Mouse (Mus musculus) spleen, postnatal 36 days (tissue): ENCODE measurements at regions not wholly inside any gene's neighbourhood (a gene's known extent, or its start where the extent isn't known, plus 50 kb on each side); places are given as distances from the start of the nearest gene placed in this dataset.
A peak's percentile ranks its signal among the peaks of the same experiment; 100 is the strongest.
"Not testable (repeated sequence)": the region's sequence is repeated elsewhere in the genome, so short reads cannot be mapped to it uniquely, and the experiment has no call there.

Experiments
- DNase-seq, 2 experiments: peaks; one replicate each; pipeline ENCODE4 v3.0.0; 2022; ENCODE audit warnings: low spot score in 2 of 2, mixed read lengths in 1 of 2

GRCm38 (mm10) chr5:75405496-75405895 is 169.2 kb upstream of the Kit start:
- DNase-seq: no peak

- no peak for DNase-seq
These were observed 167.0 kb upstream of the Kit start for GRCm38 (mm10) chr5:75407686-75408085.

- no peak for DNase-seq
These were observed 164.2 kb upstream of the Kit start for GRCm38 (mm10) chr5:75410240-75411186.

DNA sequence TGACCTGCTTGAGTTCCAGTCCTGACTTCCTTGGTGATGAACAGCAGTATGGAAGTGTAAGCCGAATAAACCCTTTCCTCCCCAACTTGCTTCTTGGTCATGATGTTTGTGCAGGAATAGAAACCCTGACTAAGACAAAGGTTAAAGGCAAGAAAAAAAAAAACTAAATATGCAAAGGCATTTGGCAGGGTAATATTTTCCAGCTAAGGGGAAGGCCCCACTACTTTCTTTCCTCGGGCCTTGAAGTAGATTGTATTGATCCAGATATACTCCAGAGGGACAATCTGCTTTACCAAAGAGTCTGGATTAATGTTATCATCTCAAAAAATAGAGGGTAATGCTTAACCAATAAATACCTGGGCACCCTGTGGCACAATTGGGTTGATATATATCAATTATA is 155.4 kb upstream of the Kit start:
- not testable (repeated sequence) for DNase-seq

DNA sequence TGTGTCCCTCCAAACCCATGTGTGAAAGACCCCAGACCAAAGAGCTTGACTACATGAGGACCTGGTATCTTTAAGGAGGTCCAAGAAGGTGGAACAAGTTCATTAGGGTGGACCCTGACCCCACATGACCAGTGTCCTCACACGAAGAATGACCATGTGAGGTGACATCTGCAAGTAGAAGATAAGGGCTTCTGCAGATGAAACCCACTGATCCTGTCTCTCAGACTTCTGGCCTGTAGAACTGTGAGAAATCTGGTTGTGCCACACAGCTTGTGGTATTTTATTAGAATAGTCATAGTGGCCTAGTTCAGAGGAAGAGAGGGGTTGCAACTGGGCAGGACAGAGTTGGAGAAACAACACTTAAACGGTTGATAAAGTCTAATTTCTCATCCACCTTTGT is 141.8 kb upstream of the Kit start:
- no peak for DNase-seq

DNA sequence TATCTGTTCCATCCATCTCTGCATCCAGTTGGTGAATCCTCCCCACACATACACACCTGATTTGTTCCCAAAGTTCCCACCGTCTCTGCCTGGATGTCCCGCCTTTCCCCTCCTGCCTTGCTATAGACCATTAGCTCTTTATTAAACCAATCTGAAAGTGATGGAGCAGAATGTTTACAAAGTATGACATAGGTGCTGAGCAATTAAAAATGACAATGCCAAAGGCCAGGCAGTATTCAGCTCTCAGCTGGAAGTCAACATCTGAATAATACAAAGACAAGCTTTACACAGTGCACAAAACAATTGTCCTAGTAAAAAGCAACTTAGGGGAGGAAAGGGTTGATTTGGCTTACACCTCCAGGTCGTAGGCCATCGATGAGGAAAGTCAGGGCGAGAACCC is 136.8 kb upstream of the Kit start:
- no peak for DNase-seq

DNA sequence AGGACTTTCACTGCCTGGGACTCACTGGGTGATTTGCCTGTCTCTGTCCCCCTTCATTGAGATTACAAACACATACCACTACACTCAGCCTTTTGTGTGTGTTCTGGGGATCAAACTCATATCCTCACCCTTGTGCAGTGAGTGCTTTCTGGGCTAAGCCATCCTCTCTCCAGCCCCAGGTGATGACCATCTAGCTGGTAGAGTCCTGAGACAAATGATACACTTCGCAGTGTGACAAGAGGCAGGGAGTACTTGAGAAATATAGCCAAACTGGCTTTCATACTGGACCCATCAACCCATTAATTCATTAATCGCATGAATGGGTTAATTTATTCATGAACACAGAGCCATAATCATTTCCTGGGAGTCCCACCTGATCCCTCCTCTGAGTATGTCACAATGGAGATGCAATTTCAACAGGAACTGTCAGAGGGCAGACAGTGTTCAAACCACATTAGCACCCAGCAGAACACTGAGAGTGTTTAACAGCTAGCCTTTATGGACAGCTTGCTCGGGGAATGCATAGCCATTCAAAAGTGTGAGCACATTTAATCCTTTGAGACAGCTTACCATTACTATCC is 130.6 kb upstream of the Kit start:
- DNase-seq: no peak

GRCm38 (mm10) chr5:75446386-75446785 is 128.3 kb upstream of the Kit start:
- no peak for DNase-seq

DNA sequence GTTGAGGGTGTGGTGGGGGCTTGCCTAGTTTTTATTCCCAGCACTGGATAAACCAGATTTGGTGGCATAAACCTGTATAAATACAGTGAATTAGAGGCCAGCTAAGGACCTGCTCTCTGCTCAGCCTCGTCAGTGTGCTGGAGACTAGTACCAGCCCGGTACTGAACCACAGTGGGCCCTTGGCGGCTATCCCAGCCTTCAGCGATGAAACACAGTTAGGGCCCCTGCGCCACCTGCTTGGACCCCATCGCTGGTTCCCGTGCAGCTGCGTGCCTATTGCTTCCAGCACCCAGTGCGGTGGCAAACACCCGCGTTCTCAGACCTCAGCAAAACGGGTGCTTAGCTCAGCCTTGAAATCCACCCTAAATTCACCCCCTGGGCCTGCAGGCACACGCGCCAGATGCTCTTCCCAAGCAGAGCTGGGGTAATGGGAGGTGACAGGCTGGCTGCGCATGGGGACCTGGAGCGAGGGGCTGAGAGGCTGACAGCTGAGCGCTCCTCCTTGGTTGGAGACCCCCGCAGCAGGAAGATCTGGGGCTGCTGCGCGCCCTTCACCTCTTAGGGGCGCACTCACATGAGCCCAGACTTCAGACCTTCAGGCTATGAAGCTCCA is 124.7 kb upstream of the Kit start:
- no peak for DNase-seq

- no peak for DNase-seq
These were observed 124.2 kb upstream of the Kit start for GRCm38 (mm10) chr5:75450564-75450963.

DNA sequence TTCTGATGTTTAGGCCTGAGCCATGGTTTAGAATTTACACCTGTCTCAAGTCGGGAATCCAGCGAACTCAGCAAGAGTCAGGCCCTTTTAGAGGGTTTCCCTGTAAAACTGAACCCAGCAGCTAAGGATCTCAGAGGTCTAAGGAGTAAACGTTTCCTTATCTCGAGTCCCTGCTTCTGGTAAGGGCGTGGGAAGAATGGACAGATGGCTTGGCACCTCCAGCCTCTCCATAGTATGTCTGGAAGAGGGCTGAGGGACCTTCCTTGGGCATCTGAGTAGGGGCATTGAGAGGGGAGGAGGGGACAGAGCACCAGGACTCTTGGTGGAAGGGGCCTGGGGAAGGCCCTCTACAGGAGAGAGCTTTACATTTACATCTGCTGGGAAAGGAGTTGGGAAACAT is 123.6 kb upstream of the Kit start:
- no peak for DNase-seq

DNA sequence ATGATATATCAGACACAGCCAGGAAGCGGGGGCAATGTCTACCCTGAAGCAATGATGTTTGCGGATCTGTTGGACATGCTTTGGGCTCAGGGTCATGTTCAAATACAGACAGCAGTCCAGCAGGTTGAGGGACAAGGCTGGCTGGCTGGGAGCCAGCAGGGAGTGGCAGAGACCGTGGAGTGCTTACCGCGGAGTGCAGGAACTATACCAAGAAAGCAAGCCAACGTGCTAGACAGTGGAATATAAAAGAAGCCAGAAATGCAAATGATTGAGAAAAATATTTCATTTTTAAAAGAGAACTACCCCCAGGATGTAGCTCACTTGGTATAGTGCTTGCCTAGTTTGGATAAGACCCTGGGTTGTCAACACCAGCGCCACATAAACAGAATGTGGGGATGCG is 123.0 kb upstream of the Kit start:
- peak in 1 of 2 experiments; percentile 7 for DNase-seq

DNA sequence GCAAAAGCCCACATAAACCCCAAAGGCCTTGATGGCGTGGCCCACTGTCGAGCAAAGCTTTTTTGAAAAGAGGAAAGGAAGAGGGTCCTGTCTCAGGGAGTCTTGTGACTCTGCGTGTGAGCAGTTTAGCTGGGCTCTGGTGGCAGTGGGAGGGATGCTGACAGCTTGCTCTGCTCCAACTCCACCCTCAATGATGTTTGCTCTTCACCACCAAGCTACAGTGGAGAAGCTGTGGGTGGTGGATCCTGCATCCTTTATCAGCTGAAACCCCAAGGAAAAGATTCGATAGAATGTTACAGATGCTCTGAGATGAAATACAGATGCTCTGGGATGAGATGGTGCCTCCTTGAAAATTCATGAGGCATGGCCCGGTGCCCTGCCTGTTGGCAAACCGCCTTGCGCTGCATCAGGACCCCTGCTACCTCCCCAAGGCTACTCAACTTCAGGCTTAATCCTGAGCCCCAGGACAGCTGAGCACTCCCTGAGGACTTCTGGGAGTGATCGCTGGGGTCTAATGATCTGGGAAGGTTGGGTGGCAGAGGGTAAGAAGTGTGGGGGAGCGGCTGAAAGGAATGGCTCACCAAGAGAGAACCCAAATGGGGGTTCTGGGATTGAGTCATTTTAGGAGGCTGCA is 120.8 kb upstream of the Kit start:
- no peak for DNase-seq

GRCm38 (mm10) chr5:75454961-75455541 is 119.7 kb upstream of the Kit start:
- no peak for DNase-seq

DNA sequence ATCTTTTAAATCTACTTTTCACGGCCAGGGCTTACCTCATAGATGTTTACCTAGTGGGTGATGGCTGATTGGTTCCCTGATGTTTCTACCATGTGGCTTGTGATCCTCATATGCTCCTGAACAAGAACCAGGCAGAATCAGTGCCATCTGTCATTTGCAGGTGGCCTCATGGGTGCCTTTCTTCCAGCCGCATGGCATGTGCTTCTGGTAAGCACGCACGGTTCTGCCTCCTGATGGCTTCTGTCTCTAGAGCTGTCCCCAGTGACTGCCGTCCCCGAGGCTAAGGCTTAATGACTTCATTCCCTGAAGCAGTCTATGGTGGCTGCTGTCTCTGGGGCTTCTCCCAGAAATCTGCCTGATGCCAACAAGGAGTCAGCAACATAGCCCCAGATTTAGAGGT is 117.3 kb upstream of the Kit start:
- DNase-seq: no peak

GRCm38 (mm10) chr5:75458317-75458716 is 116.4 kb upstream of the Kit start:
- no peak for DNase-seq

DNA sequence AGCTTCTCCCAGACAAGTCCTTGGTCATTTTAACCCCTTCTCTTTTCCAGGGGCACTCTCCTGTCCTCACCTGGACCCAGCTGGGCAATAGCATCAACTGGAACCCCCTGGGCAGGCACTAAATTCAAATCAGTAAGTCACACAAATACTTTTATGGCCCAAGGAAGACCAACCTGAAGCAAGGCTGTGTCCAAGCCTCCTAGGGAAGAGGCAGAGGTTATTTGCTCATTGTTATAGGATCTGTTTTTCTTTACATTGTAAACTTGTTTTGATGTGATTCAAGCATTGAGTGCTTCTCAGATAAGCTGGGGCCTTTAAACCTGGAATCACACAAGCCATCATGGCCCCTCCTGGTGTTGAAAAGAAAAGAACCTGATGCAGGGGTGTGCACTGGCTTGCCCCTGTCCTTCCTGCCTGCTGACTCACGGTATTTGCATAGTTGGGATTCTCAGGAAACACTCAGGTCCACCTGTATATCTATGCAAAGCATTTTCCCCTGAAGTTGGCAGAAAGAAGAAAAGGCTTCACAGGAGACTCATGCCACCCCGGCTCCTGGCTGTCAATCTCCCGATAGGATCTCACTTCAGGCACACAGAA is 114.9 kb upstream of the Kit start:
- DNase-seq: no peak

- peak; percentile 16 to 32 for DNase-seq
These were observed 114.2 kb upstream of the Kit start for GRCm38 (mm10) chr5:75460414-75461025.

GRCm38 (mm10) chr5:75461368-75461767 is 113.3 kb upstream of the Kit start:
- no peak for DNase-seq

- DNase-seq: no peak
These were observed 111.1 kb upstream of the Kit start for GRCm38 (mm10) chr5:75463591-75463990.

DNA sequence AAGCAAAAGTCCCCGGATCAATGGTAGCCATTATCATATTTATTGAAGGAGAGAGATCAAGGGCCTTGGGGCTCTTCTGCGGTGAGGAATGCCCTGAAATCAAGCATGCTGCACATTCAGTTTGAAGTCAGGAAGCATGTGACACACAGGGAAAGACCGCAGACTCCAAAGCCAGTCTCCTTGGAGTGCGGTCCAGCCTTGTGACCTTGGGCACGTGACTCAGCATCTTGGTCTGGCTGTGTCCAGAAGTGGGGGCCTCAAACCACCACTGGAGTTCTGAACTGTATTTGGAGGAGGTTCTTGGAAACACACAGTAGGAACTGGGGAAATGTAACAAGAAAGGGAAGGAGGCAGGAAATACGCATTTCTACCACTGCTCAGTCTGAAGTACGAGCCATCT is 109.0 kb upstream of the Kit start:
- no peak for DNase-seq
